Mouse (Mus musculus) layer of hippocampus, postnatal 36 days (tissue): Measurements from ENCODE around the gene Cda. TPM values are rescaled to one million over a fixed set of nuclear protein-coding genes. Genes with fewer than 3 reads are reported as not detected.
A peak's percentile ranks its signal among the peaks of the same experiment; 100 is the strongest.

ENCODE experiments used
- DNase-seq, 2 experiments: peaks; one replicate each; pipeline ENCODE4 v3.0.0; 2022
- total RNA-seq, 2 experiments: library from RNA; stranded (reverse); gene quantifications; 2 replicates each; pipeline ENCODE4 v1.2.3; 2021

The Cda gene
- total RNA-seq, 2 experiments from 2014 or later = 2.5 to 3.6 TPM

DNA sequence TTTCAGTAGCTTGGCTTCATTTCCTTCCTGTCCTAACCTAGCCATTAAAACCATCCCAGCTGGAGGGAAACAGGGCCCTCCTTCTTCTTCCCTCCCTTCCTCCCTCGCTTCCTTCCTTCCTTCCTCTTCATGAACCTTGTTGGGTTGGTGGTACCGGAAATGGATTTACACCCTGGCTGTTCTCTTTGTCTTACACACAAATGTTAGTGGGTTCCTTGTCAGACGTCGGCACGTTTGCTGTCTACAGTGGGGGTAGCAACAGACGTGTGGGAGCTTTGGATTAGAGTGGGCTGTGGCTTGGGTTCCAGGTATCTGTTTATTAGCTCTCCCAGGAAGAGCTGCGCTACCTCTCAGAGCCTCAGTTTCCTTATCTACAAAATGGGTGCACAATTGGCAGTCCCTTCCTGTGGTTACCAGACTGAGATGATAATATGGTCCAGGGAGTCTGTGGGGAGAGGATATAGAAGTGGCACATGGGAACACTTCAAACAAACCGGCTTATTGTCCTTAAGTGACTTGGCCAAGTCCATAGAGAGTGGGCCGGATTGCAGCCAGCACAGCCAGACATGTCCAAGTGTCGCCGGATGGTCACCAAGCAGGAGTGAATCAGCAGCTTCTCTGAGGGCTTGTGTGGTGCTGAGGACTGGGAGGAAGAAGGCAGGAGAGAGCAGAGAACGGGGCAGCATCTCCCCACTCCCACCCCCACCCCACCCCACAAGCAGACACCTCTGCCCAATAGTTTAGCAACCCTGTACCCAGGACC, 887 bp upstream of the Cda start:
- DNase-seq = no peak

DNA sequence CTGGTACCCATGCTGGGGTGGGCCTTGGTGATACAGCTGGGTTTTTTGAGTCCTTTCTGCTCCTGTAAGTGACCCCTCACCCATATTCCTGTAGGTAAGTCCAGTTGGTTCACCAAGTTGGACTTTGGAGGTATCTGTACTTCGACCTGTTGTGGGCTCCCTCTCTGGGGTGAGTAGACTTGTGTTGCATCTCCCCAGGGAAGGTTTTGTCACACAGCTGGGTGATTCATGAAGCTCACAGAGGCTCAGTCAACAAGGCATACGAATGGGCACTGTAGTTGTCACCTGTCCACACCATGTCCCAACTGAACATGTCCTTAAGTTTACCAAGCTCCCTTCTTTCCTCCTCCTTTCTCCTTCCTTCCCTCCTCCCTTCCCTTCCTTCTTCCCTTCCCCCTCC, 1.2 kb downstream of the Cda start:
- no peak for DNase-seq

DNA sequence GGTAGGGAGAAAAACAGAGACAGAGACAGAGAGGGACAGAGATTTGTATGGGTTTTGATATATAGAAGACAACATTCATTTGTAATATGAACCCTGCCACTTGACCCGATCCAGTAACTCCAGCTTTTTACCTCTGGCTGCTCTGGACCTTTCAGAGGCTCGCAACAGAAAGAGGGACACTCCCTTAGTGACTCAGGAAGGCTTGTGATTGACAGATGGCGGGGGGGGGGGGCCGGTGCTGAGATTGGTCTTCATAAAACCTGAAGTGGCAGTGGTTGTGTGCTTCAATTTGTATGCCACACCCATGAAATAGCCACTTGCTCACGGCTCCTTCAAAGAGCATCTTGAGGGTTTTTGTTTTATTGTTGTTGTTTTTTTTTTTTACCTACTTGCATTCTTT, 4.3 kb downstream of the Cda start:
- no peak for DNase-seq

DNA sequence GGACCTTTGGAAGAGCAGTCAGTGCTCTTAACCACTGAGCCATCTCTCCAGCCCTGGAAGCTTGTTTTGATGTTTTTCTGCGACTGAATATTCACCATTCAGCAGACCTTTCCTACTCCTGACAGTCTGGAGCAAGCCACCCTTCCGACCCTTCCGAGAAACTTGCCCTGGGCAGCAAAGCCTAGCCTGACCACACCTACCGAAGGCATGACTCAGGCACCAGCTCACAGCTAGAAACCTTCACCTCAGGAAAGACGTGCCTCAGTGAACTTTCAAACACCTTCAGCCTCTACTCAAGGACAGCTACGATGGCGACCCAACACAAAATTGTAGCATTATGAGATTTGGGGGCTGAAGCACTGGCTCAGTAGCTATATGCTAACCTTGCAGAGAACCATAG, 4.9 kb downstream of the Cda start:
- no peak for DNase-seq

DNA sequence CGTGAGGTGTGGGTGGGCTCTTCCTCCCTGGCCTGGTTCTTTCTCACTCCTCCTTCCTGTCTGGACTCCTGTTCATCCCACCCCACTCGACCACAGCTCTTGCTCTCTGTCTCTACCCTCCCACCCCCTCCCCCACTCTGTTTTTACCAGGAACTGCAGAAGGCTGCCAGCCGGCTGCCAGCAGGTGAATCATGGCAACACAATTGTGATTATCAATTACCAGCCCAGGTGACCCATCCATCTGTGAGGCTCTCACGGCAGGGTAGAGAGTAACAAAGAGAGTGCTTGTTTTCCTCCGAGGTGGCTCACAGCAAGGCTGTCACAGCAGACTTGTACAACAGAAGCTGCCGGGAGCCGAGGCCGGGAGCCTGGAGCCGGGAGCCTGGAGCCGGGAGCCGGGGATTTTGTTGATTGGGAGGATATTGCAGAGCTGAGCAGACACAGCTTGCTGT, 6.4 kb downstream of the Cda start:
- DNase-seq = peak in 1 of 2 experiments; percentile 24

DNA sequence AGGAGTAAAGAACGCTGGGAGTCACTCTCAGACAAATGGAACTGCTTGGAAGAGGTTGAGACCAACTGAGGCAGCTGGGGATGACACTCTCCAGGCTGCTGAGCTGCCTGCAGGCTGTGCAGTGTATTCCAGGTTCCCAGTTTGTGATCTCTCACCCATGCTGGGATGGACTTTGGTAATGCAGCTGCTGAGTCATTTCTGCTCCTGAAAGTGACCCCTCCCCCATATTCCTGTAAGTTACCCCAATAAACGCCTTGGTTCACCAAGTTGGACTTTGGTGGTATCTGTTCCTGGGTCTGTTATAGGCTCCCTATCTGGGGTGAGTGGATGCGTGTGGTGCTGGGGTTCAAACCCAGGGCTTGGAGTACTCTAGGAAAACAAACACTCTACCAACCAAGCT, 9.6 kb downstream of the Cda start:
- DNase-seq = no peak

DNA sequence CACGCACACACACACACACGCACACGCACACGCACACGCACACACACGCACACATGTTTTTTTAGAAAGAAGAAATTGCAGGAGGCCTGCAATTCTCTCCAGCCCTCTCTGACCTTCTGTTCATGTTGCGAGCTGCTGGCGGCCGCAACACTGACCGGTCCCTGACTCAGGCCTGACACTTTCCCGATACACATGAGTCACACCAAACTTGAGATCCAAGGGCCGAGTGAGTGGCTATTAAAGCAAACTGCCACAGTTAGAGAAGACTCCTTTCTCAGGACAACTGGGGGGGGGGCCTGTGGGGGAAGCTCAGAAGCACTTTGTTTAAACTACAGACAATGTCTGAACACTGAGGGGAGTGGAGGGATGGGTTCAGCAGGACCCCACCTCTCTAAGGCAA, 11.2 kb downstream of the Cda start:
- no peak for DNase-seq

DNA sequence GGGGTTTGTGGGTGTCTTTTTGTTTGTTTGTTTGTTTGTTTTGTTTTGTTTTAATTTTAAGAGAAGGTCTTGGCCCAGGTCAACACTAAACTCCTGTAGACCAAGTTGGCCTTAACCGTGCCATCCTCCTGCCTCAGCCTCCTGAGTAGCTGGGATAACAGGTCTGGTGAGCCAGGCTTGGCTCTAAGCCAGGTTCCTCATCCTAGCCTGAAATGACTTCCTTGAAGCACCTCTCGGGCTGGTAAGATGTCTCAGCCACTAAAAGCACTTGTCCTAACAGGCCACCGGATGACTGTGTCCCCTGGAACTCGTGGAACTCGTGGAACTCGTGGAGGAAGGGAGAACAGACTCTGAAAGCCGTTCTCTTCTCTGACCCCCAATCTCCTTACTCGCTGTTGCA, 11.7 kb downstream of the Cda start:
- no peak for DNase-seq

DNA sequence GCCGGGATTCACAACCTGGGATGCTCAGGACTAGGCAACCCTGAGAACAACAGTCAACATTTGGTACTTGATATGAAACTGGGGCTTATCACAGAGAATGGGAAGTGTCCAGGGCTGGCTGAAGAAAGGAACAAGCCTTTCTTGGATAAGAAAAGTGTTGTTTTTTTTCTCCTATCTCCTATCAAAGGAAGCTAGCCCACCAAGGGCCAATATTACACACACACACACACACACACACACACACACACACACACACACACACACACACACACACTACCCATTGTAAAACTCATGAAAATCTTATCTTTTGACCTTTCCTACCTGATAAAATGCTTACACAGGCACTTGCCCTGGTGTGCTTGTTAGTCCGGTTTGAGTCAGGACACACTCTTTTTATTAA, 12.3 kb downstream of the Cda start:
- no peak for DNase-seq

DNA sequence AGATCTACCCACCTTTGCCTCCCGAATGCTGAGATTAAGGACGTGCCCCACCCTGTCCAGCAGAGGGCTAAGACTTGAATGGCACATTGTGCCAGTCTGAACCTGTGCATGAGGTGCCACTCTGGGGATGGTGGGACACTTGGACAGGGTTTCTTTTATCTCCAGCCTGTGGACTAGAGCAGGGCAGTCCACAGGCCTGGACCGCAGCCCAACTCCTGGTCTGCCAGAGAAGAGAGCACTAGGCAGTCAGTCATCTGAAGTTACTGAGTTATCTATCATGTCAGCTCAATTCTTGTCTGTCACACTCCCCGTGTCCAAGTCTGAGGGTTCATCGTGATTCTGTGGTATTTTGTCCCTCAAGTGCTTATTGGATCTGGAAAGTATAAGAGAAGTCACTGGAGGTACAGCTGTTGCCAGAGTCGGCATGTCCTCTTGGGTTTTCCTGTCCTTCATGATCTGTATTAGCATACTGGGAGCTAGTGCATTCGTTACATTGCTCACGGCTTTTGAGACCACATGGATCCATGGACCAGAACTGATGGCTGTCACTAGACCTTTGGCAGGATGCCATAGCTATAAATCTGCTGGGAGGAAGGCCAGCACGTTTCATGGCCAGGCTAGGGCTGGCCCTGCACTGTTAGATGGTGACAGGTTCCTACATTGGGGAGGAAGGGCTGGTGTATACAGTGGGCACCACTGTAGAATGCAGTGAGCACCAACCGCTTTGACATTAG, 14.2 kb downstream of the Cda start:
- DNase-seq = no peak

DNA sequence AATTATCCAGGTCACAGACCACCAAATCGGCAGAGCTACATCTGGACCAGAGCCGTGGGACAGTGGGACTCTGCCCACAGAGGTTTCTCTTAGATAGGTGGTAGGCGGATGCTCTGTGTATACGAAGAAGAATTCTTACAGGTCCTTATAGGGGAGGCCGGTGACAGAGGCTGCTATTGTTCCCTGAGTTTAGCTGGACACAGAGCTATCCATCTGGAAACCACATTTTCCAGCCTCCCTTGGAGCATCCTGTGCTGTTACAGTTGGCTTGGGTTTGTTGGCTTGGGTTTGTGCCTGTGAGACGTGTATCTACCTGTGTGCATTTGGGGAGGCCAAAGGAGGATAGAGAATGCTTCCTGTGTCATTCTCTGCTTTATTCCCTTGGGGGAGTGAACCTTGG, 15.1 kb downstream of the Cda start:
- no peak for DNase-seq

DNA sequence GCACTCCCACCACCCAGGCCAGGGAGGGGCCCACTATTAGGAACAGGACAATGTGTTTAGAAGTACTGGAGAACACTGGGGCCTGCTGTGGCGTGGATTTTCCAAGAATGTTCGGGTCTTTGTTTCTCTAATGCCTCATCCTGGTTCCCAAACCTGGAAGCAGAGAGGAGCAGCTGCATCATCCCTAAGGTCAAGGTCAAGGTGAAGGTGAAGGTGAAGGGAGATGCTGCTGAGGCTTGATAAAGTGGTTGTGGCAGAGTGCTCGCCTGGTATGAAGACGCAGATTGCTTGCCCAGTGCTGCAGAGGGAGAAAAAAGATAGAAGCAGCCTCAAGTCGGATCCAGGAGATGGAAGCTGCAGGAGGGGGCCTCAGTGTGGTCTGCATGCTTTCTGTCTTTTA, 16.0 kb downstream of the Cda start:
- no peak for DNase-seq

DNA sequence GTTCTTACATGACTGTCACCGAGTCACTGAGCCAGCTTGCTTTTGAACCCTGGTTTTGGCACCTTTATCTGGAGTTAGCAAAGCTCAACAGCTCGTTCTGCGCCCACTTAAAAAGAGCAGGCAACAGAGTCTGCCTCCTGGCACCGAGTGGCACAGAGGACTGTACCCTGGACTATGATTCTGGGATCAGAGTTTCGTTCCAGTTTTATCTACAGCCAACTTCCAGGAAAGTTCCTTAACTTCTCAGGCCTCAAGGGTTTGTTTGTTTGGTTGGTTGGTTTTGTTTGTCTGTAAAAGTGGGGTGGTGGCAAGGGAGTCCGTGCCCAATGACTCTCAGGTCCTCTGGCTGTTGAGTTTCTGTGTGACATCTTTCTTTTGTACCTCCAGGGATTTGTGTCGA, 19.1 kb downstream of the Cda start:
- no peak for DNase-seq

DNA sequence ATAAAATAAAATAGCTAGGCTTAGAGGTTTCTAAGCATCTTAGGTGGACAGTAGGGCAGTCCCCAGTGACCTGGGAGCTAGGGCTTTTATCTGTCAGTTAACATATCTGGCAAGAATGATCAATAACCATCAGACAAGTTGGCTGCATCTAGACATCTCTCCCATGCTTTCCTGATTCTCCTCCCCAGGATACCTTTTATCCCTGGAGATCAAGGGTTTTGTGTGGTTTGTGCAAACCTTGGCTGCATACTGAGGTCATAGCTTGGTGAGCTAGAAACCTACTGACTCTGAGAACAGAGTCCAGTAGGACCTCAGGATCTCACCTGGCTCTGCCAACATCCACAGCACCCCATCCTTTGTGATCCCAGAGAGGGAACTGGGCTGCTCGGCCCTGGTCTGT, 20.5 kb downstream of the Cda start:
- no peak for DNase-seq

DNA sequence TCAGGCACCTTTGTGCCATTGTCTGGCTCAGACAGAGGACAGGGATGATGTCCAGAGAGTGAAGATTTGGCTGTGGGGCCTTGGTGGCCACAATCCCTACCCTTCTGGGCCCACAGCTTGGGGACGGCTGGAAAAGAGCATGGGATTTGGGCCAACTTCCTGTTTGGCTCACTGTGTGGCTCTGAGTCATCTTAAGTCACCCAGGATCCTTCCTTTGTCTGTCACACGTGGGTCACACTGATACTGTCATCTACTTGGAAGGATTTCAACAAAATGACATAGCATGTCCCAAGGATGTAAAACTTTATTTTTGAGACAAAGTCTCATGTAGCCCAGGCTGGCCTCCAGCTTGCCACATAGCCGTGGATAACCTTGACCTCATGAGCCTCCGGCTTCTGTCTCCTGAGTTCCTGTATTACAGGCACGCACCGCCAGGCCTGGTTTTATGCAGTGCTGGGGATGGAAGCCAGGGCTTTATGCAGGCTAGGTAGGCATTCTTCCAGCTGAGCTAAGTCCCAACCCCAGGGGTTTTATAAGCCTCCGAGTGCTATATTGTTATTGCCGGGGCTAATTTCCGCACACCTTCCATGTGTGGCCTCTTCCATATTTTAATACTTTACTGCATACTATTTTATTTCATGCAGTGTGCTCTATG, 22.8 kb downstream of the Cda start:
- DNase-seq = no peak

DNA sequence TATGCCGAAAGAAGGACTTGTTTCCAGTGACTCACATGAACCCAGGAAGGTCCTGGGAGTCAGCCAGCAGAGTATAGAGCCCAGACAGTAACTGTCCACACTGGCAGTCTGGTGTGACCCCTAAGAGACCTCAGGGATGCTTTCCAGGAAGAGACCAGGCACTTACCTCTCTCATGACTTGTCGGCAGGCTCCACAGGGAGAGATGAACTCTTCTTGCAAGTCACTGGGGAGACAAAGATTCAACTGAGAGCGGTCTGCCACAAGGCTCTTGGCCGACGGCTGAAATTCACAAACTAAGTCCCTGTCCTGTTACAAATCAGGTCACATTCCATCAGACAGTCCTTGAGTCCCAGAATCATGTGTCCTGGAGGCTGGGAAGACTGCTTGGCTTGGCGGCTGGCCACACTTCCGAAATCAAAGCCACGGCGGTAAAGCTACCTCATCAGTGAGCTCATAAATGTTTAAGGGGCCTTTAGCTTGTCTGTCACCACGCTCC, 24.4 kb downstream of the Cda start:
- DNase-seq = no peak

DNA sequence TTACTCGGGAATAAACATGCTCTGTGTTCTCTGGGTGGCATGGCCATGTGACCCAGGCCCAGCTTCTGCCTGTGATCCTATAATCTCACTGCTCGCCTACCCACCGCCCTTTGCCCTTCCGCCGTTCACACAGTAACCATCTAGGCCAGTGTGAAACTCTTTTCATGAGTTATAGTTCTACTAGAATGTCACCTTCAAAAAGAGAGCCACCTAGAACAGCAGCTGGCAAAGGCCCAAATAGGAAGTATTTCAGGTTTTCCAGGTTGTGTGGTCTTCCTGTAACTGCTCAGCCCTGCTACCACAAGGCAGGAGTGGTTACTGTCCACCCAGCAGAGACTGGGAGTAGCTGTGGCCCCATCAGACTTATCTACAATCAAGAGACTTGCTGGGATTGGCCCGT, 25.0 kb downstream of the Cda start:
- DNase-seq = no peak

DNA sequence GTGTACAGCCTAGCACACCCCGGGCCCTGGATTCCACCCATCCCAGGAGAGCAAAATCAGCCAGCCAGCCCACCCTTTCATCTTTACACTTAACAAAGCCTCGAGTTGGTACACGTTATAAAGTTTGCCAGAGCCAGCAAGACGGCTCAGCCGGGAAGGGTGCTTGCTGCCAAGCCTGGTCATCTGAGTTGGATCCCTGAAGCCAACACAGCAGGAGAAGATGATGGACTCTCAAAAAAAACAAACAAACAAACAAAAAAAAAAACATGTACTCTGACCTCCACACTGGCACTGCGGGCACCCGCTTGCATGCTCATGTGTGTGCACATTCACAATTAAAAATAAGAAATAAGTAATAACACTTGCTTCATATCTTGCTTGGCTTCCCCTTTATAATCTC, 25.7 kb downstream of the Cda start:
- no peak for DNase-seq

DNA sequence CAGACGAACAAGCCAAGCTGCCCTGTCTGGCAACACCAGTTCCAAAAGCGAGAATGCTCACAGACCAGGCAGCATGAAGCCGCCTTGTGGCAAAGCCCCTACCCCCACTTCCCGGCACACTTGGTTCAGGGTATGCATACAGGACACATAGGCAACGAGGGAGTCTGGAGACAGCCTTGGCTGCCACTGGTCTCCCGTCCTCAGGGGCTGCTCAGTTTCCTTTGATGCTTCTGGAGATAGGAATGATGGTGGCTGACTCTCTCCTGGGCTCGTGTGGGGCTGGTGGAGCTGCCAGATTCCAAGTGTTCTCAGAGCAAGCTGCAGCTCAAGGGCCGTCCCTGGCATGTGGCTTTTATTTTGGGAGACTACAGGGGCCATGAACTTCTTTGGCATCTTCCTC, 26.4 kb downstream of the Cda start:
- no peak for DNase-seq

DNA sequence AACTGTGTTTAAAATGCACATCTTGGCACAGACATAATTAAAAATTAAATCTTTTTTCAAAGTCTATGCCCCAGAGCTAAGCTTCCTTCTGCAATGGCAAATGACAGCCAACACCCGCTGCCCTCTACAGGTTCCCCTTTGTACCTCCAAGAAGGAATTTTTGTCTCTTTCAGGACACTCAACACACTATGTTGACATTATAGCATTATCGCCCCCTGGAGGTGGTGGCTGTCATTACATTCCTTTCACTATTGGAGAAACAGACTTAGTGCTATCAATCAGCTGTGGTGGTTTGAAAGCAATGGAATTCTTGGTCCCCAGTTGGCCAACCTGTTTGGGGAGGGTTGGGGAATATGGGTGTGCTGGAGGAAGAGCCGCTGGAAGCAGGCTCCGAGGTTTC, 27.8 kb downstream of the Cda start:
- no peak for DNase-seq

DNA sequence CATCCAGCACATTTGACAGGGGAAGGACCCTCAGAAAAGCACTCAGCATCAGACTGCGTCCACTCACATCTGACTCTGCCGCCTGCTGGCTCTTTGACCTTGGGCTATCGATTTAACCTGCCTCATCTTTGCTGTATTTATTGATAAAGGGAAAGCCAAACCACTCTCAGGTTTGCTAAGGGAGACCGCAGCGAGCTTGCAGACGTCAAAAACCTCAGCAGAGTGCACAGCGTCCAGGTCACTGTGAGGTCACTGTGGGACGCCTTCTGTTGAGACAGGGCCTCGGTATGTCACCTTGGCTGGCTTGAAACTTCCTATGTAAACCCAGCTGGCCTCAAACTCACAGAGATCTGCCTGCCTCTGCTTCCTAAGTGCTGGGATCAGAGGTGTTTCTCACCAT, 30.5 kb downstream of the Cda start:
- DNase-seq = no peak

DNA sequence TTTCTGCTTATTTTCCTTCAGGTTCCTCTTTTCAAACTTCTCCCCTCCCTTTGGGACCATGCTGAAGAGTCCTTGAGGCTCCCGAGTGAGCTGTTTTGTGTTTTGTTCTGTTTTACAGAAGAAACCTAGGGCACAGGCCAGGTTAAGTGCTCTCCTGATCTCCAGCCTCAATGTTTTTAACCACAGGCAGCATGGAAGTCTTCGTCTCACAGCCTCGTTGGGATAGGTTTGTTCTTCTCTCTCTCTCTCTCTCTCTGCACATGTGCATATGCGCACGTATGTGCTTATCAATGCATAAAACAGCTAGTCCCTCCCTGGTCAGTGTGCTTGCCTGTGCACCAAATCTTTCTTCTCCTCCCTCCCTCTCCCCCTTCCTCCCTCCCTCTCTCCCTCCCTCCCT, 30.9 kb downstream of the Cda start:
- DNase-seq = no peak

DNA sequence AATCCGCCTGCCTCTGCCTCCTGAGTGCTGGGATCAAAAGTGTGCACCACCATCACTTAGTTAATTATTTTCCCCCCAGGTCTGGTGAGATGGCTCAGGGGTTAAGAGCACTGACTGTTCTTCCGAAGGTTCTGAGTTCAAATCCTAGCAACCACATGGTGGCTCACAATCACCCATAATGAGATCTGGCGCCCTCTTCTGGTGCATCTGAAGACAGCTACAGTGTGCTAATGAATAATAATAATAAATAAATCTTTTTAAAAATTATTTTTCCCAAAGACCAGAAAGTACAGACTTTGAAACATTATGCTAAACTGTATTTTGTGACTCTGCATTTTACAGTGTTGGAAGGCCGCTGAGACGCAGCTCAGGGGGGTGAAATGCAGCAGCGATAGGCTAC, 32.1 kb downstream of the Cda start:
- no peak for DNase-seq

DNA sequence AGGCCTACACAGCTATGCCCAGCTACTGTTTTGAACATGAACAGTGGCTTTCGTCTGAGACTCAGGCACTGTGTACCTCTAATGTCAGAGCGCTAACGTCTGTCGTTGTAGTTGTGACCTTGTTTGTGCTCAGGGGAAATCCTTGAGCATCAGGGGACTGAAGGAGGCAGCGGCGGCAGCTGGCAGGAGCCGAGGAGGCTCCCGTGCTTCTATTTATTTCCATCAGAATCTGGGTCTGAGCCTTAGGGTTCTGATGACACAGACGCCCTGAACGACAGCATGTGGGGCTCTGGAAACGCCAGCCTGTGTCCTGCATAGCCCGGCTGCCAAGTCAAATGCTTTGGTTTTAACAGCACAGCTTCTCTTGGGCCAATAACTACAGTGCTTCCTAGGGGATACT, 32.8 kb downstream of the Cda start:
- no peak for DNase-seq
